Mouse (Mus musculus) cerebellum, adult 2 months (tissue): ENCODE measurements around the gene Vegfc.

Experiments
- CTCF ChIP-seq: fragments of 200-500 bp; IDR thresholded peaks from 2 replicates; pipeline ENCODE4 v1.5.1; 2011; ENCODE audit warnings: low read depth, mild to moderate bottlenecking, control low read depth, low read length, moderate library complexity, borderline replicate concordance; ENCODE audit not compliant: insufficient read depth
- POLR2A ChIP-seq: fragments of 200-500 bp; IDR thresholded peaks from 2 replicates; pipeline ENCODE4 v1.6.1; 2011; ENCODE audit warnings: low read length, control low read depth, borderline replicate concordance; ENCODE audit not compliant: insufficient read depth

- TF ChIP-seq CTCF (peak; percentile 46; the same call in 1 of the 2 replicates), POLR2A (no peak)
Observed at GRCm38 (mm10) chr8:54153240-54153639, 75.8 kb downstream of the Vegfc start.
